Mouse (Mus musculus) thymus, adult 18-20 months (tissue): Measurements from ENCODE around the gene Eif2b5.

ENCODE experiments used
- DNase-seq, 2 experiments: peaks; one replicate each; pipeline ENCODE4 v3.0.0; 2022; ENCODE audit warnings: mixed read lengths in 2 of 2

The Eif2b5 gene

GRCm38 (mm10) chr16:20490581-20490980 lies 8.0 kb upstream of the Eif2b5 start:
- DNase-seq = no peak

- no peak for DNase-seq
These were observed 7.3 kb upstream of the Eif2b5 start for GRCm38 (mm10) chr16:20491301-20491700.

DNA sequence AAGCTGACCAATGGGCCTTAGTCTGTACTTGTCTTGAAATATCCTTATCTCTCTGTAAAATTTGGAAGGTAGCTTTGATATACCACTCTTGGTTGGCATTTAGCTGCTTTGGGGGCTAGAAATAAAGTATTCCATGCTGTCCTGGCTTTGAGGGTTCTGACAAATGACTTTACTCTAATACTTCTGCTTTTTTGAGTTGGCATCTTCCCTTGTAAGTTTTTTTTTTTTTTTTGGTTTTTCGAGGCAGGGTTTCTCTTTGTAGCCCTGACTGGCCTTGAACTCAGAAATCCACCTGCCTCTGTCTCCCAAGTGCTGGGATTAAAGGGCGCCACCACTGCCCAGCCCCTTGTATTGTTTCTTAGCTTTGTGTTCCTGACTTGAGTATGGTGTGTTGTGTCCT lies 5.2 kb upstream of the Eif2b5 start:
- DNase-seq = no peak

DNA sequence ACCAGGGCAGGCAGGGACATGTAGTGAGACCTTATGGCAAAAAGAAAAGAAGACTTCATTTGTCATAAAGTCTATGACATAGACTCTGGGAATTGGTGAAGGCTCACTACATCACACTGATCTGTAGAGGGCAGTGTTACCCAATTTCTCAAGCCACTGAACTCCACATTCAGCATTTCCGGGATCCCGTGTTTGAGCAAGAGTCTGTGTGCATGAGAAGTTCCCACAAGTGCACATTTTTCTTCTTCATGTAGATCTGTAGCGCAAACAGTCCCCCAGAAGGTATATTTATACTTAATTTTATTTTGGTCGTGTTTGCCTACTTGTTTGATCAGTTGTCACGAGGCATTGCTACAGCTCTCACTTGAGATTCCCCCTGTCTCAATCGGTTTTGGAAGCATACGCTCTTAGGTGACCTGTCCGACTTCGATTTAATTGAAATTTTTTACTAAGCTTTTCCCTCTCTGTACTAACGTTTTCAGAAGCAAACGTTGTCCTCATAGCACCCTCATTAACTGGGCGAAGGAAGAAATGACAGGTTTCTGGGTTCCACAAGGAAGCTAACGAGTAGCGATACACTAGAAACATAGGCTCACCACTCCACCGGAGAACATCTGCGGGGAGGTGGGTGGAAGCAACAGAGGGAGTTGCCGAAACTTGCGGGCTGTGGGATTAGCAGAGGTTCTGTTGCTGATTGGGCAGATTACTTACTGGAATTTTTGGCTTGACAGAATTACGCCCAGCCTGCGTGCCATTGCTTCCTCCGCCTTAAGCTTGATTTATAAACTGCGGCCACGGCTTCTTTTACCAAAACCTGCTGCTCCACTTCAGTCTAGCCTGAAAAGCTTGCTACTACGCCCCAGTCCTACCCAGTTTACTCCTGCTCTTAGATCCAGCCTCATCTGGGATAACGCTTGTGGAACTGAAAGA lies 1.7 kb upstream of the Eif2b5 start:
- peak; percentile 21 to 53 for DNase-seq

DNA sequence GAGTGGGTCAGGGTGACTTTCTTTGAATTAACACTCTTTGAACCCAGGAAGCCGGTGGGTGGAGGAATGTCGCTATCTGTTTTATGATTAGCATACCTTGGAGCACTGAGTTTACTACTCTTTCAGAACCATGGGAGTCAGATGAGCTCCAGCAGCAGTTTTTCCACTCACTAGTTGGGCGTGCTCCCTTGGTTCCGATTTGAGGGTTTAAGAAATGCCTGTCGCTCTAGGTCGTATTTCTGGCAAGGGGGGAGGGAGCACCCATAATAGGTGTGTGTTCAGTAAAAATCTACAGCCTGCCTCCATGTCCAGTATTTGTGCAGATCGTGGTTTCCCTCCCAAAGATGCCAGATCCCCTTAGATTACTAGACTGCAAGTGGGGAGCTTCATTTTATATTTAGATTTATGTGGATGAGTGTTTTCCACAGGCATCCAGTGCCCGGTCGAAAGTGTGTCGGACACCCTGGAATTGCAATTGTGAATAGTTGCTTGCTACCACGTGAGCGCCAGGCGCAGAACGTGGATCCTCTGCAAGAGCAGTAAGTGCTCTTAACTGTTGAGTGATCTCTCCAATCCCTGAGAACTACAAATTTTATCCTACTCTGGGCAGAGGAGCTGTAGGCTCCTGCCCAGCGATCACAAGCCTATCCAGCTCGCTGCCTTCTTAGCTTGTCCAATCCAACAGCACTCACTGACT lies 489 bp upstream of the Eif2b5 start:
- DNase-seq = peak in 1 of 2 experiments; percentile 13

- DNase-seq = no peak
These were observed 7.4 kb downstream of the Eif2b5 start for GRCm38 (mm10) chr16:20506000-20506399.

- no peak for DNase-seq
These were observed 10.7 kb downstream of the Eif2b5 start for GRCm38 (mm10) chr16:20509349-20509748.

DNA sequence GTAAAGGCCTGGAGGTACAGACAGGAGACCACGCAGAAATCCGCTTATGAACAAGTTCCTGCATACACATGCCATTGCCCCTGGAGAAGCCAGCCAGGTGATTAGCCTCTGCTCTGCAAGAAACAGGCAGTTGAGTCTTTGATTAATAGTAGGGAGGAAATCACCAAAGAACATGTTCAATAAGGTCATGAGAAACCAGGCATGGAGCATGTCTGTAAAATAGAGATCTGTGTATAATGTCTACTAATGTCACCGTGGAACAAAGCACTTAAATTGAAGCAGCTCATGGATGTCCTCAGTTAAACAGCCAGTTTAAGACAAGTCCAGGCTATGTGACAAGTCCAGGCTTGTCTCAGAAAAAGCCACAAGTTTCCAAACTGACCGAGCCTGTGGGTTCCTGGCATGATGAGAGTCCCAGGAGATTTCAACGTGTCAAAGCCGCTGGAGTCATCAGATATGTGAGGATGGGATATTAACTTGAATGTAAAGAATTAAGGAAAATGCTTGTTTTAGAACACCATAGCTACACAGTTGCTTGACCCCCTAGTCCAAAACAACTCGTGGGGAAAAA lies 12.7 kb downstream of the Eif2b5 start:
- no peak for DNase-seq

GRCm38 (mm10) chr16:20516032-20516431 lies 17.4 kb downstream of the Eif2b5 start:
- no peak for DNase-seq

DNA sequence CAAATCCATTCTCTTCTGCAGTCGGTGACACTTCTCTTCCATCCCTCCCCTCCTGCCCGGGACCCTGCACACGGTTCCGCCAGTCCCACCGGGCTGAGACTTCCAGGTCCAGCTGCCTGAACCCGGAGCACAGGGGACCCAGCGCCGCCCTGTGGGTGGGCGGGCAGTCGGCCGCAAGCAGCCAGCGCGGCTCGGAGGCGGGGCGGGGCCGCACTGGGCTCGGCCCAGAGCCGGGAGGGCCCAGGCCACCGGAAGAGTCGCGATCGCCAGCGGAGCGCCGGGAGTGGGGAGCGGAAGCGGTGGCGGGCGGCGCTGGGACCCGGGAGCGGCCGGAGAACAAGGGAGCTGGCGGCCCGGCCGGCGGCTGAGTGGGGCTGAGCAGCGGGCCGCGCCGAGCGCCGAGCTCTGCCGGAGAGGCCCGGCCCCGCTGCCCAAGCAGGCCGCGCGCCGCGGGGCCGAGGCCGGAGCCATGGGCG lies 18.1 kb downstream of the Eif2b5 start, which contains the start of gene Dvl3:
Gene Dvl3 (plus strand): TSS at position 257 of the 476 bp plus-strand sequence.
- peak; percentile 72 to 73 for DNase-seq

DNA sequence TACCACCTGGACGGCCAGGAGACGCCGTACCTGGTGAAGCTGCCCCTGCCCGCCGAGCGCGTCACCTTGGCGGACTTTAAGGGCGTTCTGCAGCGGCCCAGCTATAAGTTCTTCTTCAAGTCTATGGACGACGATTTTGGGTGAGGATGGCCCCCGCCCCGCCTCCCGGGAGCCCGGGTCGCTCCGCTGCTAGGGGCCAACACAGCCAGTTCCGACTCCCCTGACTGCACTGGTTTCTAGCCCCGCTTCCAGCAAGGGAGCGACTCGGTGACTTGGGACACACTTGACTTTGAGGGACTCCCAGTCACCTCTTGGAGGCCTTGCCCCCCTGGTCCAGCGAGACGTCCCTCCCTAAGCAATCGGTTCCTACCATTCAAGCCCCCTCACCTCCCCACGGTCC lies 18.6 kb downstream of the Eif2b5 start:
- DNase-seq = peak; percentile 26 to 44

- DNase-seq = no peak
These were observed 19.2 kb downstream of the Eif2b5 start for GRCm38 (mm10) chr16:20517701-20518374.

- DNase-seq = no peak
These were observed 25.3 kb downstream of the Eif2b5 start for GRCm38 (mm10) chr16:20523886-20524285.

- DNase-seq = no peak
These were observed 30.2 kb downstream of the Eif2b5 start for GRCm38 (mm10) chr16:20528779-20529178.

DNA sequence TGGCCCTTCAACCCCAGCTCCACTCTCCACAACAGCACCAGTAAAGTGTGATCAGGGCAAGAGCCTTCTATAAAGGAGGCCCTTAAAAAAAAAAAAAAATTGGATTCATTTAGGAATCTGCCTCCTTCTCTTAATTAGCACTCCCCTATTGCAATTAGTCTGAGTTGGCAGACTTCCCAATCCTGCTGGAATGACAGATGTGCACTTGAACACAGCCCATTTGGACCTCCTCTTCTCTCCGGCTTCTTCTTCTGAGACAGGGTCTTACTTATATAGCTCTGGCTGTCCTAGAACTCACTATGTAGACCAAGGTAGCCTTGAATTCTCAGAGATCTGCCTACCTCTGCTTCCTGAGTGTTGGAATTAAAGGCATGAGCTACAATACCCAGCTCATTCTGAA lies 30.8 kb downstream of the Eif2b5 start:
- no peak for DNase-seq

DNA sequence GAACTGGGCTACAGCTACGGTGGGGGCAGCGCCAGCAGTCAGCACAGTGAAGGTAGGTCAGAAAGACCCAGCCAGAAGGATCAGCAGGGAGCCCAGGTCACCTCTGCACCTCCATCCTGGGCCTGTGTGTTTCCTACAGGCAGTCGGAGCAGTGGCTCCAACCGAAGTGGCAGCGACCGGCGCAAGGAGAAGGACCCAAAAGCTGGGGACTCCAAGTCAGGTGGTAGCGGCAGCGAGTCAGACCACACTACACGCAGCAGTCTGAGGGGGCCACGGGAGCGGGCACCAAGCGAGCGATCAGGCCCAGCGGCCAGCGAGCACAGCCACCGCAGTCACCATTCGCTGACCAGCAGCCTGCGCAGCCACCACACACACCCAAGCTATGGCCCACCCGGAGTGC lies 32.3 kb downstream of the Eif2b5 start:
- DNase-seq = no peak

DNA sequence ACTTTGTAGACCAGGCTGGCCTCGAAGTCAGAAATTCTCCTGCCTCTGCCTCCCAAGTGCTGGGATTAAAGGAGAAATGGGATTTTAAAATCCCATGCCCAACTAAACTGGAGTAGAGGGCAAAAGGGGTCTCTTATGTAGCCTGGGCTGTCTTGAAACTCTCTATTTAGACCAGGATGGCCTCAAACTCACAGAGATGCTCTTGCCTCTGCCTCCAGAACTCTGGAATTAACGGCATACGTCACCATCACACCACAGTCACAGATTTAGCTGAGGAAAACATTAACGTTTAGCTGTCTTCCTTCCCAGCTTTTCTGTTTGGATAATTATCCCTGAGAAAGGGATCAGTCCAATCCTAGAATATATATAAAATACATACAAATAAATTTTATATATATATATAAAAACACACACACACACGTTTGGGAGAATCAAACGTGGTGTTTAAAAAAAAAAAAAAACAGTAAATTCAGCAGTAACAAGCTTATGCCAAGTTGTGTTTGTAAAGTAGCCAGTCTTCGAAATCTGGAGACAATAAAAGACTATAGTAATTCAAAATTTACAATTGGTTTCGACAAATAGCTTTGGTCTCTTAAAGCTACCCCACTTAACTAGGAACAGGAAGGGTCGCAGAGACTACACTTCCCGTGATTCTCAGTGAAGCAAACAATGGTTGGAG lies 36.1 kb downstream of the Eif2b5 start:
- no peak for DNase-seq

- peak; percentile 87 to 97 for DNase-seq
These were observed 36.9 kb downstream of the Eif2b5 start, which contains the start of gene Ap2m1 for GRCm38 (mm10) chr16:20535296-20536080. Gene Ap2m1, plus strand, starts transcription at chr16:20535478.

DNA sequence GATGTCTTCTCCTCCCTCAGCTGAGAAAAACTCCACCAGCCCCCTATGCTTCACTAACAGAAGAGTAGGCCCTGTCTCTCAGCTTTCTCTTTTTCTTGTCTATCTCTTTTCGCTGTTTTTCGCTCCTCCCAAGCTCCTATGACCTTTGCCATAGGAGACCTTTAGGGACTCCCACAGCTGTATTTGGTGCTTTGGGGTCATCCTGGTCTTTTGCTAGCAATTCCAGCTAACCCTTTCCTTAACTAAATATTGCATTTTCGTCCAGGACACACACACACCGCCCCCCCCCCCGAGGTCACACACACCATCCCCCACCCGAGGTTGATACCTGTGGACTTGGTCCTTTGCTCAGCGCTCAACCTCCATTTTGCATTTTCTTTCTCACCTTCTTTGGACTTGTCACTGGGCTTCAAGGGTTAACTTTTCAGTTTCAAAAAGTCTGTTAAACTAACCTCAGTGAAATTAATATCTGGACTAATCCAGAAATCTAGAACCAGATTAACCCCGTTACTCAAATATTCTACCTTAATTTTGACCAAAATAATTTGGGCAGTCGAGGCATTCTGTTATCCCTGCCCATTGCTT lies 37.6 kb downstream of the Eif2b5 start:
- no peak for DNase-seq

DNA sequence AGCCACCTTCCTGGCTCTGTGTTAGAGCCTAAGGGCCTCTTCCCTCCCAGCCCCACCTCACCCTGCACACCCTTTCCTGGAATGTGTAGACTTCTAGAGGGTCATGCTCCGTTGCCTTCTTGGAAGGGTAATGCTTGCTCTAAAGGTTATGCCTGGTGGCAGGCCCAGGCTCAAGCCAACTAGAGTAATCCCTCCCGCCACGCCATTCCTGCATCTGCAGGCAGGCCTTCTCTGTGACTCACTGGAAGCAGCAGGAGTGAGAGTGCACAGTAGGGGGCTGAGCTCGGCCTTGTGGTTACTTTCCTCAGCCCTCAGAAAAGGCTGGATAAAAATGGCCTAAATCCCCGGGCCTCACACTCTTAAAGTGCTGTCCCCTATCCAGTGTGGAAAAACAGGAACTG lies 38.5 kb downstream of the Eif2b5 start:
- DNase-seq = no peak
